Mouse (Mus musculus) layer of hippocampus, postnatal 25 days (tissue): ENCODE measurements around the gene Cwc22. TPM values are rescaled to one million over a fixed set of nuclear protein-coding genes. Genes with fewer than 3 reads are reported as not detected.

ENCODE experiments used
- DNase-seq, 2 experiments: peaks; one replicate each; pipeline ENCODE4 v3.0.0; 2022; ENCODE audit warnings: mixed read lengths in 2 of 2, low spot score in 1 of 2; ENCODE audit errors: extremely low spot score in 1 of 2
- total RNA-seq, 2 experiments: library from RNA; stranded (reverse); gene quantifications; 2 replicates each; pipeline ENCODE4 v1.2.3; 2021

Gene Cwc22
- total RNA-seq, 2 experiments from 2014 or later: 26.3 to 27.9 TPM

GRCm38 (mm10) chr2:77928352-77928751 lies 17.8 kb downstream of the Cwc22 start:
- DNase-seq: no peak

- no peak for DNase-seq
Observed at GRCm38 (mm10) chr2:77926468-77926867, 19.7 kb downstream of the Cwc22 start.

DNA sequence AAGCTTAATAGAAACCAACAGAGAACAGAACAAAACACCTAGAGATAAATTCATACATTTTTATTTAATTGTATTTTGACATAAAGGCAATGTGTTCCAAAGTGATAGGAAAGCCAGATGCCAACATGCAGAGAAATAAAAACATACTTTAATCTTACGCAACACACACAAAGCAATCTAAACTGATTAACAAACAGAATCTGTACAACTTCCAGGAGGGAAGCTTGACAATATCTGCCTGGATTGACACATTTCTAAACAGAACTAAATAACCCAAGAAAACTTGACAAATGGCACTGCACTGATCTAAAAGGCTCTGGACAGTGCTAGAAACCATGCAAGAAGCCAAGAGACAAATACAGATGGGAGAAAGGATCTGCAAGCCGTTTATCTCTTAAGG lies 20.2 kb downstream of the Cwc22 start:
- DNase-seq: no peak

DNA sequence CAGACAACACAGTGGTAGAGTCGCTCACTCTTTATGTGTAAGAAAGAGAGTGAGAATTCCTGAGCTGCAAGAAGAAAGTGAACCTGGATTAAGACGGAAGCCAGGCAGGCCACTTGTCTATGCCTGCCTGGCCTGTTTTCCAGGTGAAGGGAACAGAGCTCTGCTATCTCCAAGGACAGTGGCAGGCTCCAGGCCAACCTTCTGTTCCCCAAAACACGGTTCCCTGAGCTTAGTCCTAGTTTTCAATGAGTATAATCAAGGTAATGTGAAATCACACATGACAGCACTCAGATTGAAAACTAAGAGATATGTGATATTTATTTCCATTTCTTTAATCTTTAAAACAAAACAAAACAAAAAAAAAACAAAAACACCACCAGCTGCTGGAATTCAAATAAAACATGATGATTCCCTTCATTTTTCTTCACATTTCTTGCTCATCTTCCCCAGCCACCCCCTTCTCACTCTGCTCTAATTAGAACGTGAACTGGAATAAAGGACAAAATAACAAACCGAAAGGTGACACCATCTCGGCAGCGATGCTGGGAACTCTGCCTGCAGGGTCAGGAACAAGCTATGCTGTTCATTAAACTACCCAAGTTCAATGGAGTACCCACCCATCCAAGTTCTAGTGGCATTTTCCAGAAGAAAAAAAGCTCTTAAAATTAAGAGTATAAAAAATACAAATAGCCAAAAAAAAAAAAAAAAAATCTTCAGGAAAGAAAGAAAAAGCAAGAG lies 20.8 kb downstream of the Cwc22 start:
- DNase-seq: no peak

DNA sequence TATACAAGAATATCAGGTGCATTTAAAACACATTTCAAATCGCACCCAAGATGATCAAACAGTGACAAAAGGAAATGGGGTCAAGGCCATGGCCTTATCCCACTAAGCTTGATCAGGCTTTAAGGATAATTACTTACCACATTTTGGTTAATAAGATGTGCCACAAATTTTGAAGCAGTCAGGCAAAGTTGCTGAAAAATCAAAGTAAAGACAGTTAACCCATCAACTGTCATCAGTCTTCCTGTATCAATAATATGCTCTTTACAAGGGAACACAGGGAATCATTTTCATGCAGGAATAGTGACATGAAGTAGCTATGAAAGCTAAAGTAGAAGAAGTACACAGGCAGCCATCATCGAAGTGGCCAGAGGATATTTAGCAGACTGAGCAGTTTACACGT lies 22.2 kb downstream of the Cwc22 start:
- no peak for DNase-seq

DNA sequence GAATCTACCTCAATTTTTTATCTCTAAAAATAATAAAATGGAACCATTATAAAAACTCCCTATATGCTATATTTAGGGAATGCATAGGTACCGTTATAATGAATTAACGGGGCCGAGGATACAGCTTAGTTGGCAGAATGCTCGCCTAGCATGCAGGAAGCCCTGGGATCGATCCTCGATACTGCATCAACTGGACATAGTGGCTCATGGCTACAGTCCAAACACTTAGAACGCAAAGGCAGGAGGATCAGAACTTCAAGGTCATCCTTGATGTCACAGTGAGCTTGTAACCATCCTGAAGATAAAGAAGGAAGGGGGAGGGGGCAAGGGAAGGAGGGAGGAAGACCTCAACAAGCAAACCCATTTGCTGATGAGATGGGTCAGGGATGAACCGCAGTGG lies 23.0 kb downstream of the Cwc22 start:
- DNase-seq: no peak

GRCm38 (mm10) chr2:77921307-77921706 lies 24.9 kb downstream of the Cwc22 start:
- DNase-seq: no peak

DNA sequence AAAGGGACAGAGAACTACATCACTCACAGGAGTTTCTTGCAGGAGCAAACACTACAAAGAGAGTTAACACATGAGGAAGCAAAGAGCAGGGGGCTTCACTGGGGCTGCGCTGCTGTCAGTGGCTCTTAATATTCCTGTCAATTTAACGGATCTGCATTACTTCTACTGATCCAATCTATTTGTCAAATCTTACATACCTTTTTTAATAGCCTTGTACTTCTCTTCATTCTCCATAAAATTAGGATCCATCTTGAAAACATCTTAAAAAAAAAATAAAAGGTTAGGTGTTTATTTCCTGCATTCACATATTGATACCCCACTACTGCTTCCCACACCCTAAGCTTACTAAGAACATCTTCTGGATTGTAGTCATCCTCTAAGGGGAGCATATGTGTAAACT lies 25.6 kb downstream of the Cwc22 start:
- no peak for DNase-seq

GRCm38 (mm10) chr2:77918474-77918873 lies 27.7 kb downstream of the Cwc22 start:
- DNase-seq: no peak

DNA sequence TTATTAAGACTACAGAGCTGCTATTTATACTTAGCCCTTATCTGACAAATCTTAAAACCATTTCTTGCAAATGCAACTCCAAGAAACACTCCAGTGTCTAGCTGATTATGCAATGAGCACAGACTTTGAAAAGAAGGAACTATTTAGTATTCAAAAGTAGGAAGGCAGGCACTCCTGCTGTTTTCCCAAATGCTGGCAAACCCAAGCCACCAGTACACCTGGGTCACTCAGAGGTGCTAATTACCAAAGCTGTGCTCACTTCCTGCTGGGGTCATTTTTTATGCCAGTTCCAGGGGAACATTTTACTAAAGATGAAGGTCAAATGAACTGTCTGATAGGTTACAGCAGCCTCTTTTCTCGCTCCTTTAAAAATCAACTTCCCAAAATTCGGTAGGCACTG lies 28.2 kb downstream of the Cwc22 start:
- no peak for DNase-seq

DNA sequence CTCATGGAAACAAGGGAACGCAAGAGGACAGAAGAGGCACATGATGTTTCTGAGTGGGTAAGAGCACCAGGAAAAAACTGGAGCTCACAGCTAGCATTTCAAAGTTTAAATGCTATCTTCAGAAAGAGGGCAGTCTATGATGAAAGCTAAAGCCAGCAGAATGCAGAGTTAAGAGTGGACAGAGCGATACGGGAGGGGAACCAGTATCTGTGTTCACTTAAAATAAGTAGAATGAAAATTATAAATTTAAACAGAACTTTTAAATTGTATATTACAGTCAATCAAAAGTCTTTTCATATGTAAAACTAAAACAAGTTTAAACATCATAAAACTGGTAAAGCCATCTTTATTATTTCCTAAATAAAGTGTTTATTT lies 28.8 kb downstream of the Cwc22 start:
- DNase-seq: no peak

GRCm38 (mm10) chr2:77916586-77917359 lies 29.4 kb downstream of the Cwc22 start:
- no peak for DNase-seq

DNA sequence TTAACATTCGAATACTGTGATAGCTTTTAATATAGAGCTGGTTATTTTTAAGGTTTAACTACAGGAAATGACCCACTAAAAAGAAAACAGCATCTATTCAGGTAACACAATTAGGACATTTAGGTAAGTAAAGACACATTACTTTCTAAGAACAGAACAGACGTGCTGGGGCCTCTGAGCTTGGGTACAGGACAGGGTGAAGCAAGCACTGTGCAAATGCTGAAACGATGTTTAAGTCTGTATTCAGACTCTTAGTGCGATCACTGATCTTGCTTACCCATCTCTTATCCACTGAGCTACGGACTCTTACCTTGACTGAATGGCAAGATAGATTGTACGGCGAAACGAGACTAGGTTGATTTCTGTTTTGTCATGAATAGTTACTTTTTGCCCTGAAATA lies 31.0 kb downstream of the Cwc22 start:
- no peak for DNase-seq

DNA sequence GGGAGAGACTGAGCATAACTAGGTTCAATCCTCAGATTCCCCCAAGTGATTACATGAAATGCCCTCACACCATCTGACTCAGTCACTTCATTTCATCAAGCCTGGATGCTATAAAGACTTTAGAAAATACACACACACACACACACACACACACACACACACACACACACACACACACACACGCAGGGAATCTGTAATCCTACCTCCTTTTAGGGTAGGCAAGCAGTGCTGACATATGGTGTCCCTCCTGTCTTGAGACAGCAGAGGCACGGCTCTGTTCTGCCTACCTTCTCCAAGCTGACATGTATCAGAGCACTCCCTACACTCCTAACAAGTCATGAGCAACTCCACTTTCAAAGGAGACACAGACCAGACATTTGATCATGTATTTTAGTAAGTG lies 32.5 kb downstream of the Cwc22 start:
- no peak for DNase-seq

DNA sequence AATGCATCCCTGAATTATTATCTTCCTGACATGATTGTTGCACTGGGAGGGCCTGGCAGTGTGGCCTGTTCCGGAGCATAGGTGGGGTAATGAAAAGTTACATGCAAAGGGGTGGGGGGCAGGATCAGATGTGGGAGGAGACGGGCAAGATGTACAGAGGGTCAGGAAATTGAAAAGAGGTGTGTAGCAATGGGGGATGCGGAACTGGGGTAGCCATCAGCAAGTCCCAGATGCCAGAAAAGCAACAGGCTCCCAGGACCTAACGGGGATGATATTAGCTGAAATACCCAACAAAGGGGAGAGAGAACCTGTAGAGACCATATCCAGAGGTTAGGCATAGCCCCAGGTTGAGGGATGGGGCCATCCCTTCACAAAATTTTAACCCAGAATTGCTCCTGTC lies 34.0 kb downstream of the Cwc22 start:
- DNase-seq: no peak

GRCm38 (mm10) chr2:77911452-77911851 lies 34.7 kb downstream of the Cwc22 start:
- no peak for DNase-seq

- no peak for DNase-seq
Observed at GRCm38 (mm10) chr2:77910216-77910615, 36.0 kb downstream of the Cwc22 start.

- DNase-seq: no peak
Observed at GRCm38 (mm10) chr2:77907164-77907563, 39.0 kb downstream of the Cwc22 start.

DNA sequence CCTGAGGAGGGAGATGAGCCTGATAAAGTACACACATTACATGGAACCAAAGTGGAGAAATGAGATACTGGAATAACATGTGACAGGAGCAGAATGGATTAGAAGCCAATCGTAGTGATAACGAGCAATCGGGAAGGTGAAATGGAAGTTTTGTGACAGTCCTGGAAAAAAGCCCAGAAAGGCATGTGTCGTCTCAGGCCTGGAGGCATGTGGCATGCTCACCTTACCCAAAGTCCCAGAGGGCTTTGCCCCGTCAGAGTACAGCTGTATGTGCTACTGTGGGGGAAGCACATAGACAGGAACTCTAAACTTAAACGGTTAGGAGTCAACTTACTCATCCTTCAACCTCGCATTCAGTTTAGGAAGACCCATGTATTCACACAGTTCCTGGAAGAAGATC lies 41.2 kb downstream of the Cwc22 start:
- no peak for DNase-seq

DNA sequence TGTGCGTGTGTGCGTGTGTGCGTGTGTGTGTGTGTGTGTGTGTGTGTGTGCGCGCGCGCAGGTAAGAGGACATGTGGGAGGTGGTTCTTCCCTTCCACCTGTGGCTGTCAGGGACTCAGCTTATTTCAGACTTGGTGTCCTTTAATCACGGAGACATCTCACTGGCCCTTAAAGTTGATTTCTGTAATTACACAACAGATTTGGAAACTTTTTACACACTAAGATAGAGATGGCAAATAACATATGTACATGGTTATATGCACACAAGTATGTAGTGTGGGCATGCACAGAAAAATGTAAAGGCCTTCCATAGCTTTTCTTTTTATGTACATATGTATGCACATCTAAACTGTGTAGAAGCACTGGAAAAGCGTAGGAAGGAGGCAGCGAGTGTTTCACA lies 41.7 kb downstream of the Cwc22 start:
- DNase-seq: no peak

DNA sequence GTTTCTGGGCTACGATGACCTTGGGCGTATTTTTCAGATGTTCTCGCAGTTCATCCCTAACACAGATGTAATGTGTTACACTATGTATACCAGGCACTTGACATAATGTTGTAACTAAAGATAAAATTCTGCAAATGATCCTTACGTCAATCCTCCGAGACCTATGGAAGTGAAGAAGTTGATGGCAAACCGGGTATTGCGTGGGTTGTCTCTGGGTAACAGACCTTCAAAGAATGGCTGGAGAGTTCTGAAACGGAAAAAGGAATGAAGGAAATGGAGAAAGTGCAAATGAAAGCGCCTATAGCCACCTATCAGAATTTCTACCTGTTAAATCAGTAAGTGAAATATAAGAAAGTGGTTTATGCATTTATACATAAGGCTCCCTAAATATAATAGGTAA lies 42.2 kb downstream of the Cwc22 start:
- DNase-seq: no peak

GRCm38 (mm10) chr2:77903098-77903497 lies 43.1 kb downstream of the Cwc22 start:
- DNase-seq: no peak
